Mouse (Mus musculus): ENCODE results near the gene Cdh1. TPM values are rescaled to one million over a fixed set of nuclear protein-coding genes. Genes with fewer than 3 reads are reported as not detected.

Cdh1 gene
- polyA plus RNA-seq, 1 experiment from 2014 or later, result 19.0 TPM

- Histone ChIP-seq H3K9me3 (replicated peaks) (no peaks in the 10 kb centered on the region), H3K4me2 (no peak overlapping the region), H3K27me3 (no peaks in the 10 kb centered on the region), H3K4me3 (replicated peaks) (no peak overlapping the region), H3K9ac (no peak overlapping the region), H3K36me3 (replicated peaks) (no peaks in the 10 kb centered on the region), H3K27ac (replicated peaks) (no peak overlapping the region), H3K4me1 (replicated peaks) (peaks cover 30% of the 10 kb centered on the region)
- WGBS (ENCODE audit: insufficient replicate concordance), result 72% methylated on average over 7 of the region's 7 CpGs
- ATAC-seq (ENCODE audit: insufficient read depth), result no peak
Observed at GRCm38 (mm10) chr8:106638768-106639295, 35.7 kb downstream of the Cdh1 start.

DNA sequence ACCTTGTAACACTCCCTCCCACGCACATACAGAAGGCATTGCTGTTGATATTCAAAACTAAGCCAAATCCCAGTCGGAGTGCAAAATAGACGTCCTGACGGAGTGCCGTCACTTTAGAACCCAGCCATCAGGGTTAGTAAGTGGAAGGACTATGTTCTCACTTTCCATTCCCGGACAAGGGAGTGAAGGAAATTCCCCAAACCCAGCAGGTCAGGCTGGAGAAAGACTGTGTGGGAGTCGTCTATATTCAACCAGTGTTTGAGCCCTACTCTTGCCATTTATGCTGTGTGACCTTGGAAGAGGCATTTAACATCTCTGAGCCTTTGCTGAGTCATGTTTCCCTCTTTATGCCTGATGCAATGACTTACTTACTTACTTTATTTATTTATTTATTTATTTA is 37.1 kb downstream of the Cdh1 start:
- no peak overlapping the region for H3K4me3 ChIP-seq (replicated peaks)
- WGBS (ENCODE audit: insufficient replicate concordance), result 68% methylated on average over 7 of the region's 7 CpGs
- no peaks in the 10 kb centered on the region for H3K36me3 ChIP-seq (replicated peaks)
- ATAC-seq (ENCODE audit: insufficient read depth), result no peak
- no peak overlapping the region for H3K9ac ChIP-seq
- no peak overlapping the region for H3K4me2 ChIP-seq
- H3K27ac ChIP-seq (replicated peaks), result no peak overlapping the region
- H3K4me1 ChIP-seq (replicated peaks), result peaks cover 21% of the 10 kb centered on the region
- H3K27me3 ChIP-seq, result no peaks in the 10 kb centered on the region
- no peaks in the 10 kb centered on the region for H3K9me3 ChIP-seq (replicated peaks)

GRCm38 (mm10) chr8:106640921-106641320 is 37.8 kb downstream of the Cdh1 start:
- 59% methylated on average over 5 of the region's 5 CpGs for WGBS (ENCODE audit: insufficient replicate concordance)

DNA sequence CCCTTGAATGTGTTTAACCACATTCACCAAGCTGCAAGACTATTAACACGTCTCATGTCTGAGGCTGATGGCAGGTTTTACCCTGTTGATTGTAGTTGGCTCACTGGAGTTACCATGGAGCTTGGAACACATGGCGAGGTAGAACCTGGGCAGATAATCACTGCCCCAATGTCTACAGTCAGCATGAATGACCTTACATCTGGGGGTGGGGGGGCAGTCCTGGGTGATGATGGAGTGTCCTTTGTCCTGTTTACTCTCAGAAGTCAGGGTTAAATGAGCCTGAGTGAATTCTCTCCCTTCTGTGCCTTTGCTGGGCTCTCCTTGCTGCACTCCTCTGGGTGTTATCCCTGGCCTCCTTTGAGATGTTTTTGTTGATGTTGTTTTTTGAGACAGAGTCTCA is 39.0 kb downstream of the Cdh1 start:
- no peak overlapping the region for H3K4me2 ChIP-seq
- no peak overlapping the region for H3K4me3 ChIP-seq (replicated peaks)
- H3K4me1 ChIP-seq (replicated peaks), result peaks cover 21% of the 10 kb centered on the region
- 38% methylated on average over 2 of the region's 2 CpGs for WGBS (ENCODE audit: insufficient replicate concordance)
- H3K36me3 ChIP-seq (replicated peaks), result no peaks in the 10 kb centered on the region
- no peaks in the 10 kb centered on the region for H3K27me3 ChIP-seq
- no peak overlapping the region for H3K9ac ChIP-seq
- no peak overlapping the region; the same call in 1 of the 2 replicates for H3K27ac ChIP-seq (replicated peaks)
- peak; percentile 32; the same call in 1 of the 2 replicates for ATAC-seq (ENCODE audit: insufficient read depth)
- H3K9me3 ChIP-seq (replicated peaks), result no peaks in the 10 kb centered on the region

More at GRCm38 (mm10) chr8:106640921-106641320, 37.8 kb downstream of the Cdh1 start:
- Histone ChIP-seq H3K27ac (replicated peaks) (no peak overlapping the region), H3K36me3 (replicated peaks) (no peaks in the 10 kb centered on the region), H3K4me2 (no peak overlapping the region), H3K4me1 (replicated peaks) (peaks cover 21% of the 10 kb centered on the region), H3K9me3 (replicated peaks) (no peaks in the 10 kb centered on the region), H3K9ac (no peak overlapping the region), H3K4me3 (replicated peaks) (no peak overlapping the region), H3K27me3 (no peaks in the 10 kb centered on the region)
- no peak for ATAC-seq (ENCODE audit: insufficient read depth)

DNA sequence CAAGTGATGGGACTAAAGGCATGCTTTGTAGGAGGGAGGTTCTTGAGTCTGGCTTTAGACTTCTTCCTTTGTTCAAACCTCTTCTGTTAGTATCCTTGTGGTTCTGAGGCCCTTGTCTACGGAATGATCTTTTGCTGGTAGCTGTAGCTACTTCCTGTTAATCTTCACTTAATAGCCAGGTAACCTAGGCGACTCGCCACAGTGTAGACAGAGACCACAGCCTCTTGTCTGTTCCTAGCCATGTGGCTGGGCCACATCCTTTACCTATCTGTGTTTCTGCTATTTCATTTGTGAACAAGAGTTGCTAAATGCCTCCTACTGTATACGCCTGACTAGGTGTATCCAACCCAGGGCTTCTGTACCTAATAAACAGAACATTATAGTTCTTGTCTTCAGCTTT is 39.9 kb downstream of the Cdh1 start:
- Histone ChIP-seq H3K9me3 (replicated peaks) (no peaks in the 10 kb centered on the region), H3K4me2 (no peak overlapping the region), H3K27me3 (no peaks in the 10 kb centered on the region), H3K4me3 (replicated peaks) (no peak overlapping the region), H3K4me1 (replicated peaks) (peaks cover 20% of the 10 kb centered on the region), H3K9ac (no peak overlapping the region), H3K36me3 (replicated peaks) (no peaks in the 10 kb centered on the region), H3K27ac (replicated peaks) (no peak overlapping the region)
- no peak for ATAC-seq (ENCODE audit: insufficient read depth)
- 32% methylated on average over 4 of the region's 4 CpGs for WGBS (ENCODE audit: insufficient replicate concordance)

- Histone ChIP-seq H3K9ac (no peak overlapping the region), H3K36me3 (replicated peaks) (no peaks in the 10 kb centered on the region), H3K27ac (replicated peaks) (no peak overlapping the region), H3K4me2 (no peak overlapping the region), H3K9me3 (replicated peaks) (no peaks in the 10 kb centered on the region), H3K4me1 (replicated peaks) (peaks cover 8% of the 10 kb centered on the region), H3K27me3 (no peaks in the 10 kb centered on the region), H3K4me3 (replicated peaks) (no peak overlapping the region)
- WGBS (ENCODE audit: insufficient replicate concordance), result 56% methylated on average over 3 of the region's 3 CpGs
- no peak for ATAC-seq (ENCODE audit: insufficient read depth)
Observed at GRCm38 (mm10) chr8:106644957-106645356, 41.8 kb downstream of the Cdh1 start.

DNA sequence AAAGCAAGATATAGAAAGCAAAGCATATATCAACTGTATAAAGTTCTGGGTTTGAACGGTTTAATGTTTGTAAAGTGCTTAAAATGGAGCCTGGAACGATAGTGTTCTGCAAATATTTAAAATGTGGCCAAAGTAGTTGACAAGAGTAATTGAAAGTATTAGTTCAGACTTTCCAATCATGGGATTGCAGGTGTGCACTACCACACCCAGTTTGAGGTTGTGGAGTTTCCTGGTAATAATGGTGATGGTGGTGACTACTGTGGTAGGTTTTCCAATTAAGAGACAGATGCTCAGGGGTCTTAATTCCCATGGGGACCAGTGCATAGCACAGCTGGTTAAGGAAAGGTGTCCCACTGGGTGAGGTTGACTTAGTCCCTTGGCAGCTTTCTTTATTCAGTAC is 43.0 kb downstream of the Cdh1 start:
- H3K27me3 ChIP-seq, result no peaks in the 10 kb centered on the region
- H3K9ac ChIP-seq, result no peak overlapping the region
- WGBS (ENCODE audit: insufficient replicate concordance), result 62% methylated on average over 2 of the region's 2 CpGs
- no peaks in the 10 kb centered on the region for H3K9me3 ChIP-seq (replicated peaks)
- no peaks in the 10 kb centered on the region for H3K36me3 ChIP-seq (replicated peaks)
- no peak overlapping the region for H3K27ac ChIP-seq (replicated peaks)
- no peak overlapping the region for H3K4me2 ChIP-seq
- H3K4me3 ChIP-seq (replicated peaks), result no peak overlapping the region
- ATAC-seq (ENCODE audit: insufficient read depth), result no peak
- H3K4me1 ChIP-seq (replicated peaks), result peaks cover 6% of the 10 kb centered on the region

DNA sequence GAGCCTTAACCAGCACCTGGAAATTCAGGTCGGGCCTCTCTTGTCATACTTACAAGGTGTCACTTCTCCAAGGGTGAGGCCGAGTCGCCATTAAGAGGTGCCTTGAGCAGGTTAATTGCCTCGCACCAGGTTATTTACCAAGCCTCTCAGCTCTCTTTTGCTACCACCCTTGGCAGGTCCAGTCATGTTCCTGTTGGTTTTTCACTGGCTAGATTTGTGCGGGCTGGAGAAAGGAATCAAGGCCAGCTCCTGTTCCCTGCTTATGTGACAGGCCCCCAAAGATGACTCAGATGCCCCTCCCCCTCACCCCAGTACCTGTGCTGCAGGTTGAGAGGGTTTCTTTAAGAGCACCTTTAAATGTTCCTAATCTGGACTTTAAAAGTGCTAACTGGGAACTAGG is 43.6 kb downstream of the Cdh1 start:
- Histone ChIP-seq H3K4me1 (replicated peaks) (peaks cover 3% of the 10 kb centered on the region), H3K27me3 (no peaks in the 10 kb centered on the region), H3K4me2 (no peak overlapping the region), H3K36me3 (replicated peaks) (no peaks in the 10 kb centered on the region), H3K9me3 (replicated peaks) (no peaks in the 10 kb centered on the region), H3K4me3 (replicated peaks) (no peak overlapping the region), H3K9ac (no peak overlapping the region), H3K27ac (replicated peaks) (no peak overlapping the region)
- 59% methylated on average over 5 of the region's 5 CpGs for WGBS (ENCODE audit: insufficient replicate concordance)
- ATAC-seq (ENCODE audit: insufficient read depth), result no peak

GRCm38 (mm10) chr8:106647387-106647786 is 44.2 kb downstream of the Cdh1 start:
- WGBS (ENCODE audit: insufficient replicate concordance), result 23% methylated on average over 2 of the region's 2 CpGs
- H3K4me2 ChIP-seq, result no peak overlapping the region
- no peak for ATAC-seq (ENCODE audit: insufficient read depth)

GRCm38 (mm10) chr8:106648421-106648820 is 45.3 kb downstream of the Cdh1 start:
- no peak for ATAC-seq (ENCODE audit: insufficient read depth)

More at GRCm38 (mm10) chr8:106647387-106647786, 44.2 kb downstream of the Cdh1 start:
- Histone ChIP-seq H3K4me1 (replicated peaks) (no peaks in the 10 kb centered on the region; the same call in 1 of the 2 replicates), H3K9ac (no peak overlapping the region), H3K27me3 (no peaks in the 10 kb centered on the region), H3K9me3 (replicated peaks) (no peaks in the 10 kb centered on the region), H3K36me3 (replicated peaks) (no peaks in the 10 kb centered on the region), H3K27ac (replicated peaks) (no peak overlapping the region), H3K4me3 (replicated peaks) (no peak overlapping the region)

GRCm38 (mm10) chr8:106651994-106652393 is 48.8 kb downstream of the Cdh1 start:
- ATAC-seq (ENCODE audit: insufficient read depth), result no peak

More at GRCm38 (mm10) chr8:106648421-106648820, 45.3 kb downstream of the Cdh1 start:
- H3K9me3 ChIP-seq (replicated peaks), result no peaks in the 10 kb centered on the region
- no peak overlapping the region for H3K4me2 ChIP-seq
- WGBS (ENCODE audit: insufficient replicate concordance), result 72% methylated on average over 8 of the region's 8 CpGs
- no peak overlapping the region for H3K27ac ChIP-seq (replicated peaks)
- no peaks in the 10 kb centered on the region for H3K36me3 ChIP-seq (replicated peaks)
- H3K4me3 ChIP-seq (replicated peaks), result no peak overlapping the region
- H3K4me1 ChIP-seq (replicated peaks), result no peaks in the 10 kb centered on the region
- no peak overlapping the region for H3K9ac ChIP-seq
- H3K27me3 ChIP-seq, result no peaks in the 10 kb centered on the region

GRCm38 (mm10) chr8:106656046-106656445 is 52.9 kb downstream of the Cdh1 start:
- Histone ChIP-seq H3K4me1 (replicated peaks) (no peaks in the 10 kb centered on the region), H3K27ac (replicated peaks) (no peak overlapping the region), H3K4me3 (replicated peaks) (no peak overlapping the region), H3K9me3 (replicated peaks) (no peaks in the 10 kb centered on the region), H3K9ac (no peak overlapping the region), H3K36me3 (replicated peaks) (no peaks in the 10 kb centered on the region), H3K4me2 (no peak overlapping the region), H3K27me3 (no peaks in the 10 kb centered on the region)
- ATAC-seq (ENCODE audit: insufficient read depth), result no peak

More at GRCm38 (mm10) chr8:106651994-106652393, 48.8 kb downstream of the Cdh1 start:
- Histone ChIP-seq H3K9ac (no peak overlapping the region), H3K4me3 (replicated peaks) (no peak overlapping the region), H3K9me3 (replicated peaks) (no peaks in the 10 kb centered on the region), H3K36me3 (replicated peaks) (no peaks in the 10 kb centered on the region), H3K27ac (replicated peaks) (no peak overlapping the region), H3K4me1 (replicated peaks) (no peaks in the 10 kb centered on the region), H3K27me3 (no peaks in the 10 kb centered on the region), H3K4me2 (no peak overlapping the region)
- 24% methylated on average over 3 of the region's 3 CpGs for WGBS (ENCODE audit: insufficient replicate concordance)
